Mouse (Mus musculus): ENCODE data around the gene Ddx28. TPM values are rescaled to one million over a fixed set of nuclear protein-coding genes. Genes with fewer than 3 reads are reported as not detected.

Gene Ddx28
- polyA plus RNA-seq, 1 experiment: 8.0 TPM

GRCm38 (mm10) chr8:105961101-105961500 lies 50.6 kb downstream of the Ddx28 start:
- Histone ChIP-seq H3K27me3 (replicated peaks; ENCODE audit: control insufficient read depth, insufficient read depth, low read length) (no peaks in the 10 kb centered on the region), H3K4me1 (ENCODE audit: control insufficient read depth, insufficient read depth, low read length) (peaks cover 14% of the 10 kb centered on the region), H3K36me3 (ENCODE audit: control insufficient read depth, insufficient read depth, low read length) (no peaks in the 10 kb centered on the region), H3K27ac (ENCODE audit: insufficient read depth, low read depth, low read length) (no peak overlapping the region), H3K4me3 (ENCODE audit: insufficient read depth, low read depth, low read length) (no peak overlapping the region)
- TF ChIP-seq POLR2A (IDR thresholded peaks at IDR 0.05; ENCODE audit: low read depth, low read length) (no peak), CTCF (conservative IDR thresholded peaks at IDR 0.05; ENCODE audit: insufficient read depth, insufficient read length, low read depth, low read length) (no peak)
- no peak for DNase-seq
- WGBS: 87% methylated on average over 14 of the region's 14 CpGs

Other genes with a start within 250 kb of the Ddx28 start
- gene Ranbp10, start 184.5 kb downstream of the Ddx28 start, polyA plus RNA-seq (2012; rRNA removed): 22.1 and 24.8 TPM in 2 replicates
- 0.05 TPM in 1 of 2 replicates, not detected in the other for gene Tsnaxip1, start 184.2 kb downstream of the Ddx28 start, polyA plus RNA-seq (2012; rRNA removed)
- 6.7 and 7.3 TPM in 2 replicates for gene Cenpt, start 158.6 kb downstream of the Ddx28 start, polyA plus RNA-seq (2012; rRNA removed)
- 41.5 and 45.3 TPM in 2 replicates for gene Thap11, start 156.8 kb downstream of the Ddx28 start, polyA plus RNA-seq (2012; rRNA removed)
- gene Nutf2, start 151.3 kb downstream of the Ddx28 start, polyA plus RNA-seq (2012; rRNA removed): 34.5 and 61.6 TPM in 2 replicates
- gene Edc4, start 131.0 kb downstream of the Ddx28 start, polyA plus RNA-seq (2012; rRNA removed): 38.5 and 47.9 TPM in 2 replicates
- gene Nrn1l, start 118.3 kb downstream of the Ddx28 start, polyA plus RNA-seq (2012; rRNA removed): 0.77 and 1.1 TPM in 2 replicates
- 44.9 and 51.0 TPM in 2 replicates for gene Pskh1, start 111.4 kb downstream of the Ddx28 start, polyA plus RNA-seq (2012; rRNA removed)
- 1.0 and 1.5 TPM in 2 replicates for gene Ctrl, start 78.0 kb downstream of the Ddx28 start, polyA plus RNA-seq (2012; rRNA removed)
- 71.2 and 88.0 TPM in 2 replicates for gene Psmb10, start 73.4 kb downstream of the Ddx28 start, polyA plus RNA-seq (2012; rRNA removed)
- gene Lcat, start 68.5 kb downstream of the Ddx28 start, polyA plus RNA-seq (2012; rRNA removed): 2.2 and 2.4 TPM in 2 replicates
- 30.9 and 33.5 TPM in 2 replicates for gene Slc12a4, start 45.8 kb downstream of the Ddx28 start, polyA plus RNA-seq (2012; rRNA removed)
- gene Dpep3, start 32.5 kb downstream of the Ddx28 start, polyA plus RNA-seq (2012; rRNA removed): 0.05 and 0.10 TPM in 2 replicates
- 10.2 and 11.6 TPM in 2 replicates for gene Dus2, start 20.5 kb downstream of the Ddx28 start, polyA plus RNA-seq (2012; rRNA removed)
- gene Dpep2nb, start 5.9 kb downstream of the Ddx28 start, polyA plus RNA-seq (2012; rRNA removed): 0.06 TPM in 1 of 2 replicates, not detected in the other
- 18.6 and 19.5 TPM in 2 replicates for gene Nfatc3, start 47.0 kb upstream of the Ddx28 start, polyA plus RNA-seq (2012; rRNA removed)
- gene Esrp2, start 125.1 kb upstream of the Ddx28 start, polyA plus RNA-seq (2012; rRNA removed): 31.0 and 34.3 TPM in 2 replicates
- 9.4 and 10.2 TPM in 2 replicates for gene Pla2g15, start 138.5 kb upstream of the Ddx28 start, polyA plus RNA-seq (2012; rRNA removed)
- gene Slc7a6, start 157.0 kb upstream of the Ddx28 start, polyA plus RNA-seq (2012; rRNA removed): 8.2 and 9.8 TPM in 2 replicates
- gene Slc7a6os, start 199.1 kb upstream of the Ddx28 start, polyA plus RNA-seq (2012; rRNA removed): 10.0 and 11.3 TPM in 2 replicates
- 17.3 and 17.7 TPM in 2 replicates for gene Prmt7, start 199.1 kb upstream of the Ddx28 start, polyA plus RNA-seq (2012; rRNA removed)